Mouse (Mus musculus) kidney, embryonic 14.5 days (tissue): ENCODE results near the gene Havcr2. TPM values are rescaled to one million over a fixed set of nuclear protein-coding genes. Genes with fewer than 3 reads are reported as not detected.
"Not testable (repeated sequence)": the region's sequence is repeated elsewhere in the genome, so short reads cannot be mapped to it uniquely, and the experiment has no call there.

Experiments
- ATAC-seq: fragments of 200-750 bp; cut with Nextera tagmentation; 2 replicates; pipeline ENCODE4 v1.8.0; 2017; ENCODE audit warnings: moderate number of reproducible peaks, mild to moderate bottlenecking, moderate TSS enrichment, moderate library complexity; ENCODE audit not compliant: low FRiP score, low TSS enrichment
- H3K27ac ChIP-seq: fragments of 300-500 bp; sonication (generic); 2 replicates; pipeline ENCODE4 v1.5.1; 2014; ENCODE audit warnings: low read depth, mild to moderate bottlenecking, low read length, moderate library complexity, mixed read lengths
- H3K27me3 ChIP-seq: fragments of 300-500 bp; sonication (generic); 2 replicates; pipeline ENCODE4 v1.6.1; 2014; ENCODE audit warnings: mild to moderate bottlenecking, low read length; ENCODE audit not compliant: control insufficient read depth, insufficient read depth
- H3K36me3 ChIP-seq: fragments of 300-500 bp; sonication (generic); 2 replicates; pipeline ENCODE4 v1.6.1; 2014; ENCODE audit warnings: low read length, mixed read lengths; ENCODE audit not compliant: control insufficient read depth, insufficient read depth
- H3K4me1 ChIP-seq: fragments of 300-500 bp; sonication (generic); 2 replicates; pipeline ENCODE4 v1.6.1; 2014; ENCODE audit warnings: low read length, mixed read lengths; ENCODE audit not compliant: control insufficient read depth, insufficient read depth
- H3K4me2 ChIP-seq: fragments of 300-500 bp; sonication (generic); replicated peaks from 2 replicates; pipeline ENCODE4 v1.6.1; 2014; ENCODE audit warnings: low read depth, mild to moderate bottlenecking, low read length
- H3K4me3 ChIP-seq: fragments of 300-500 bp; sonication (generic); 2 replicates; pipeline ENCODE4 v1.5.1; 2014; ENCODE audit warnings: mild to moderate bottlenecking, low read length
- H3K9ac ChIP-seq: fragments of 300-500 bp; sonication (generic); 2 replicates; pipeline ENCODE4 v1.6.1; 2014; ENCODE audit warnings: low read depth, mild to moderate bottlenecking, low read length, moderate library complexity
- H3K9me3 ChIP-seq: fragments of 300-500 bp; sonication (generic); 2 replicates; pipeline ENCODE4 v1.6.1; 2016; ENCODE audit warnings: low read length; ENCODE audit not compliant: control insufficient read depth
- WGBS: fragments of 180-500 bp; shearing (Covaris S2); extraction: QIAGEN DNeasy Blood & Tissue Kit; methylation state at CpG from one replicate; pipeline ENCODE4 v1.1.7; 2014; 5-methylcytosine and 5-hydroxymethylcytosine counted together
- polyA plus RNA-seq: library from polyadenylated mRNA; unstranded; fragments of >200 nt; fragmentation: Nextera tagmentation; extraction: Ambion mirVana; gene quantifications from 2 replicates; pipeline ENCODE4 v1.2.1, GENCODE M21; 2014

The Havcr2 gene
- polyA plus RNA-seq, 1 experiment from 2014 or later: 0.16 TPM

DNA sequence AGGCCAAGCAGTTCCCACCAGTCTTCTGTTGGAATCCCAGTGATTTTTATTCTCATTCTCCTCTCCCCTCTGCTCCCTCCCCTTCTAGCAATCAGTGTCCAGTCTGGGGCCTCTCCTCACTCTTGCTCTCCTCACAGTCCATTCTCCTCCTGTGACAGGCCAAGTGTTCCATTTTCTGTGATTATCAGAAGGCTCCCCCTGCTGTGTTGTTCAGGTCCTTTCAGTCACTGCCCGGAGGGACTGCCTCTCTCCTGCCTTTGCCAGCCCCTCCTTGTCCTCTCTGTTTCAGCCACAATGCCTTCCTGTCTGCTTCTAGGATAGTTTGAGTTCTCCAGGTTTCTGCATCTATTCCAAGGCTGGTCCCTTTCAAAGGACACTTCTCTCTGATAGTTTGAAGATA lies 33.5 kb downstream of the Havcr2 start:
- no peak for ATAC-seq
- no peaks in the 10 kb centered on the region for H3K36me3 ChIP-seq
- H3K4me2 ChIP-seq: no peak overlapping the region
- H3K9ac ChIP-seq: no peak overlapping the region
- H3K27me3 ChIP-seq: no peaks in the 10 kb centered on the region
- 6% methylated on average over 1 of the region's 1 CpGs for WGBS
- H3K27ac ChIP-seq: no peak overlapping the region
- H3K9me3 ChIP-seq: no peaks in the 10 kb centered on the region
- H3K4me1 ChIP-seq: no peaks in the 10 kb centered on the region
- no peak overlapping the region for H3K4me3 ChIP-seq

DNA sequence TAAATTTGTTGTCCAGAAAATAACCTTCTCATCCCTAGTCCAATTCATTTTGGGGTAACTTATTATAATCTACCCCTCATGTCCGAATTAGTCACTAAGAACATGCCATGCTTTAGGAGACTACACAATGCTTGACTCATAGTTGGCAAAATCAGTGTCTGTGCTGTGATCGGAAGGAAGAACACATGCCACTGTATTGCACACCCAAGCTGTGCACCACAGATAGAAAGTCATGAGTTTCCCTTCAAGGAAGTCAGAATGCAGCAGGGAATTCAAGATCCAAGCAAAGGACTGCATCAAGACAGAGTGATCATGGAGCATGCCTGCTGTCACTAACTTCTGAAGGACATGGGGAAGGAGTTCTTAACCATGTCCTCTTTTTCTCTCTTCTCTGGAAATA lies 33.9 kb downstream of the Havcr2 start:
- ATAC-seq: no peak
- WGBS: 88% methylated on average over 2 of the region's 2 CpGs
- H3K4me2 ChIP-seq: no peak overlapping the region
- no peaks in the 10 kb centered on the region for H3K27me3 ChIP-seq
- H3K4me1 ChIP-seq: no peaks in the 10 kb centered on the region
- no peaks in the 10 kb centered on the region for H3K9me3 ChIP-seq
- H3K9ac ChIP-seq: no peak overlapping the region
- no peak overlapping the region for H3K4me3 ChIP-seq
- no peaks in the 10 kb centered on the region for H3K36me3 ChIP-seq
- H3K27ac ChIP-seq: no peak overlapping the region

DNA sequence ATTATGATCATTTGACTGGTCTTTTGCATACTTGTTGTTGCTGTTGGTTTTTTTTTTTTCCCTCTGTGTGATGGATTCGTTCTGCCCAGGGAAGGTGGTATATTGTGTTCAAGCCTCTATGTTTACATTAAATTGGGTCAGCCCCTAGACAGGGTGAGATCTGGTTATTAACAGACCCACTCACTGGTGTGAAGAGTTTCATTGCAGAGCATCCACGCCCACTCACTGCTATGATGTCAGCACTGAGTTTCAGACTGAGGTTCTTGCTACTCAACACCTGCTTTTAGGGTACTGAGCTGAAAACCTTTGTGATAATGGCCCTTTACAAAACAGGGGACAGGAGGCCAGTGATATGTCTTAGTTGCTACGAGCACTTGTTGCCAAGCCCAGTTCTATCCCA lies 52.4 kb downstream of the Havcr2 start:
- H3K9me3 ChIP-seq: no peaks in the 10 kb centered on the region
- no peaks in the 10 kb centered on the region for H3K27me3 ChIP-seq
- H3K4me3 ChIP-seq: no peak overlapping the region
- H3K36me3 ChIP-seq: no peaks in the 10 kb centered on the region
- H3K27ac ChIP-seq: no peak overlapping the region
- no peak for ATAC-seq
- no peak overlapping the region for H3K9ac ChIP-seq
- 73% methylated on average over 3 of the region's 3 CpGs for WGBS
- no peak overlapping the region for H3K4me2 ChIP-seq
- H3K4me1 ChIP-seq: no peaks in the 10 kb centered on the region

DNA sequence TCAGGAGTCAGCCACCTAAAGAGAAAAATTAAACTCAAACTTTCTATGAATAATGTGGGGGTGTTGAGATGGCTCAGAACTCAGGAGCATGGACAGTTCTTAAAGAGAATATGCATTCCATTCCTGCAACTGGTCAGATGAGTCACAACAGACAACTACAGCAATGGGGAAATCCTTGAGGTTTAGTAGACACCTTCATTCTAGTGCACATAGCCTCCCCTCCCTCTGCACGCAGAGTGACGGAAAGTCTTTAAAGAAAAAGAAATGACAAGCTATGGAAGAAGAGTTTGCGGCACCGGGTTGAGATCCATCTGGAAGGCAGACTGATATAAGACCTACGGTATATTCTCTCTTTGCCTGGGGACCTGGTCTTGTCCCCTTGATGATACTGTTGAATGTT lies 55.2 kb downstream of the Havcr2 start:
- Histone ChIP-seq H3K27ac (no peak overlapping the region), H3K9me3 (no peaks in the 10 kb centered on the region), H3K4me1 (no peaks in the 10 kb centered on the region), H3K36me3 (no peaks in the 10 kb centered on the region), H3K4me2 (no peak overlapping the region), H3K9ac (no peak overlapping the region), H3K27me3 (no peaks in the 10 kb centered on the region), H3K4me3 (no peak overlapping the region)
- WGBS: 98% methylated on average over 5 of the region's 5 CpGs
- ATAC-seq: no peak

DNA sequence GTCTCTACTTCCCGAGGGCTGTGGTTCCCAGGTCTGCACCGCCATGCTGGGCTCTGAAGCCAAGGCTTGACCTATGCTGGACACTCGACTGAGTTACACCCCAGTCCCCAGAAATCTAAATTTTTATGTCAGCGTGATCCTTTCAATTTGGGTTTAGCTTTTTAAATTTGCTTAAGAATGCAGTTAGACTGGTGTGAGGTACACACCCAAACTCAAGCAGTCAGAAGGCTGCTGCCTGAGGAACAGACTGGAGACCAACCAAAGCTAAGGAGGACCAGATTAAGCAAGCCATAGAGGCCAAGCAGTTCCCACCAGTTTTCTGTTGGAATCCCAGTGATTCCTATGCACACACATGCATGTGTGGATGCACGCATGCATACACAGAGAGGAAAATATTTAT lies 66.6 kb downstream of the Havcr2 start:
- ATAC-seq, H3K4me1 ChIP-seq, H3K9ac ChIP-seq, H3K27ac ChIP-seq, H3K4me3 ChIP-seq, H3K4me2 ChIP-seq, H3K36me3 ChIP-seq, H3K27me3 ChIP-seq, H3K9me3 ChIP-seq: not testable (repeated sequence)
- WGBS: 78% methylated on average over 5 of the region's 5 CpGs

DNA sequence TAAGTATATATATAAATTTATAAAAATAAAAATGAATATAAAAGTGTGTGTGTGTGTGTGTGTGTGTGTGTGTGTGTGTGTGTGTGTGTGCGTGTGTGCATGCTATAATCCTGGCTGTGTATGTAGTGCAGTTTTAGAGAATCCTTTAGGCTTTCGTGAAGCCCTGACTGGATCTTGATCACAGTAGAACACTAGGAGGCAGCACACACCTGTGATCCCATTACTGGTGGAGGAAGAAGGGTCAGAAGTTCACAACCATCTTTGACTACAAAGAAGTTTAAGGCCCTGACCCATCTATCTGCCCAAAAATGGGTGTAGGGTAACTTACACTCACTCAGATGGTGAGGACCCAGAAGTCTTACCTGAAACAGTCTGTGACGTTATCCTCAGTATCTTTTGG lies 68.0 kb downstream of the Havcr2 start:
- no peak overlapping the region for H3K4me2 ChIP-seq
- no peak overlapping the region for H3K27ac ChIP-seq
- H3K27me3 ChIP-seq: no peaks in the 10 kb centered on the region
- WGBS: 82% methylated on average over 3 of the region's 3 CpGs
- no peak for ATAC-seq
- no peaks in the 10 kb centered on the region for H3K4me1 ChIP-seq
- no peaks in the 10 kb centered on the region for H3K36me3 ChIP-seq
- H3K9me3 ChIP-seq: no peaks in the 10 kb centered on the region
- H3K9ac ChIP-seq: no peak overlapping the region
- H3K4me3 ChIP-seq: no peak overlapping the region

DNA sequence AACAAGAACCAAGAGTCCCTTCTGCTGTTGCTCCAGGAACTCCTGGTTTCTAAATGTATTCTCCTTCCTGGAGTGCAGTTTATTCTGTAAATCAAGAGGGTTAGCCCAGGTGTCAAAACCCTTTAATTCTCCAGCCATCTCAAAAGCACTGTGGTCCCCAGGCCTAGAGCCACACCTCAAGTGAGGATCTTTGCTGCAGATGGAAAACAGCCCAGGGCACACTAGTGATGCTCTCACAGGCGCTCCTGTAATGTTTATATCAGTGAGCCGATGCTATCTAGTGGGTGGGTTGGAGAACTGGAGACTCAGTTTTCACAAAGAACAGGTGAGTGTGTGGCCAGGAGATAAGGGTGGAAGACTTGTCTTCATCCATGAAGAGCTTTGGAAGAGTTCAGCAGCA lies 69.2 kb downstream of the Havcr2 start, which contains the start of gene Gm12169:
Gene Gm12169, plus strand, starts transcription at position 301 of the 400 bp plus-strand sequence.
- no peak within 1 kb of the TSS for H3K27ac ChIP-seq
- no peaks in the 10 kb centered on the region for H3K36me3 ChIP-seq
- no peaks in the 10 kb centered on the region for H3K9me3 ChIP-seq
- no peak within 1 kb of the TSS for H3K4me2 ChIP-seq
- ATAC-seq: no peak
- 91% methylated on average over 2 of the region's 2 CpGs for WGBS
- no peak within 1 kb of the TSS for H3K4me3 ChIP-seq
- no peaks in the 10 kb centered on the region for H3K27me3 ChIP-seq
- no peaks in the 10 kb centered on the region for H3K4me1 ChIP-seq
- H3K9ac ChIP-seq: no peak within 1 kb of the TSS

DNA sequence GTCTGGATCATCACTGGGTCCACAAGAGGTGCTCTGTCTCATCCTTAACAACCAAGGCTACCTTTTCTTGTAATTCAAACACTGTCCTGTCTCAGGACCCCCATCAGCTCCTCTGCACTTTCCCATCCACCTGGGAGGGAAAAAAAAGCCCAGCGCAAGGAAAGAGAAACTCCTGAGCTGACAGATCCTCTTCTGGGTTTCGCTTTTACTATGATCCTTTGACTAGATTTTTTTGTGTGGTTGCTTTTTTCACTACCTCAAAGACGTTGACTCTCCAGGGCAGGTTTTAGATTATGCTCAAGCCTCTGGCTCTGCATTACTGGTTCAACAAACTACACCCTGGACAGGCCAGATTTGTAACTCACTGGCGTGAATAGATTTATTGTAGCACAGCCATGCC lies 75.4 kb downstream of the Havcr2 start:
- 72% methylated on average over 4 of the region's 4 CpGs for WGBS
- no peaks in the 10 kb centered on the region for H3K36me3 ChIP-seq

More for the DNA sequence above, 75.4 kb downstream of the Havcr2 start:
- H3K4me1 ChIP-seq: no peaks in the 10 kb centered on the region
- H3K4me2 ChIP-seq: no peak overlapping the region
- no peak overlapping the region for H3K27ac ChIP-seq
- no peak for ATAC-seq
- no peak overlapping the region for H3K4me3 ChIP-seq
- H3K9ac ChIP-seq: no peak overlapping the region
- no peaks in the 10 kb centered on the region for H3K9me3 ChIP-seq
- no peaks in the 10 kb centered on the region for H3K27me3 ChIP-seq
